Mouse (Mus musculus) forebrain, embryonic 14.5 days (tissue): ENCODE results near the gene Fbxw8. TPM values are rescaled to one million over a fixed set of nuclear protein-coding genes. Genes with fewer than 3 reads are reported as not detected.

Experiments
- ATAC-seq: fragments of 200-750 bp; cut with Nextera tagmentation; 2 replicates; pipeline ENCODE4 v1.8.0; 2017; ENCODE audit warnings: mild to moderate bottlenecking, moderate library complexity
- DNase-seq: peaks from one replicate; pipeline ENCODE4 v3.0.0-alpha.2; 2015; ENCODE audit warnings: low spot score
- H3K27ac ChIP-seq: fragments of 300-500 bp; sonication (generic); 2 replicates; pipeline ENCODE4 v1.5.1; 2014; ENCODE audit warnings: low read depth, mild to moderate bottlenecking, control low read depth, low read length, moderate library complexity
- H3K27me3 ChIP-seq: fragments of 300-500 bp; sonication (generic); replicated peaks from 2 replicates; pipeline ENCODE4 v1.6.1; 2014; ENCODE audit warnings: low read length, control low read depth, mixed read lengths; ENCODE audit not compliant: control insufficient read depth, insufficient read depth
- H3K36me3 ChIP-seq: fragments of 300-500 bp; sonication (generic); 2 replicates; pipeline ENCODE4 v1.6.1; 2014; ENCODE audit warnings: low read length, control low read depth; ENCODE audit not compliant: control insufficient read depth, insufficient read depth
- H3K4me1 ChIP-seq: fragments of 300-500 bp; sonication (generic); 2 replicates; pipeline ENCODE4 v1.6.1; 2014; ENCODE audit warnings: antibody characterized with exemption, low read length, control low read depth; ENCODE audit not compliant: control insufficient read depth, insufficient read depth
- H3K4me2 ChIP-seq: fragments of 300-500 bp; sonication (generic); 2 replicates; pipeline ENCODE4 v1.6.1; 2014; ENCODE audit warnings: mild to moderate bottlenecking, control low read depth, low read length
- H3K4me3 ChIP-seq: fragments of 300-500 bp; sonication (generic); 2 replicates; pipeline ENCODE4 v1.5.1; 2014; ENCODE audit warnings: low read depth, low read length, control low read depth
- H3K9ac ChIP-seq: fragments of 300-500 bp; sonication (generic); 2 replicates; pipeline ENCODE4 v1.6.1; 2014; ENCODE audit warnings: mild to moderate bottlenecking, low read length, control low read depth, moderate library complexity
- H3K9me3 ChIP-seq: fragments of 300-500 bp; sonication (generic); replicated peaks from 2 replicates; pipeline ENCODE4 v1.6.1; 2016; ENCODE audit warnings: low read length, control low read depth, mixed read lengths; ENCODE audit not compliant: control insufficient read depth
- WGBS: fragments of 180-500 bp; shearing (Covaris S2); extraction: QIAGEN DNeasy Blood & Tissue Kit; methylation state at CpG from one replicate; pipeline ENCODE4 v1.1.7; 2014; 5-methylcytosine and 5-hydroxymethylcytosine counted together
- polyA plus RNA-seq: library from polyadenylated mRNA; unstranded; fragments of >200 nt; fragmentation: Nextera tagmentation; extraction: Ambion mirVana; gene quantifications from 2 replicates; pipeline ENCODE4 v1.2.1, GENCODE M21; 2014

Gene Fbxw8
- polyA plus RNA-seq, 1 experiment from 2014 or later: 19.5 TPM

DNA sequence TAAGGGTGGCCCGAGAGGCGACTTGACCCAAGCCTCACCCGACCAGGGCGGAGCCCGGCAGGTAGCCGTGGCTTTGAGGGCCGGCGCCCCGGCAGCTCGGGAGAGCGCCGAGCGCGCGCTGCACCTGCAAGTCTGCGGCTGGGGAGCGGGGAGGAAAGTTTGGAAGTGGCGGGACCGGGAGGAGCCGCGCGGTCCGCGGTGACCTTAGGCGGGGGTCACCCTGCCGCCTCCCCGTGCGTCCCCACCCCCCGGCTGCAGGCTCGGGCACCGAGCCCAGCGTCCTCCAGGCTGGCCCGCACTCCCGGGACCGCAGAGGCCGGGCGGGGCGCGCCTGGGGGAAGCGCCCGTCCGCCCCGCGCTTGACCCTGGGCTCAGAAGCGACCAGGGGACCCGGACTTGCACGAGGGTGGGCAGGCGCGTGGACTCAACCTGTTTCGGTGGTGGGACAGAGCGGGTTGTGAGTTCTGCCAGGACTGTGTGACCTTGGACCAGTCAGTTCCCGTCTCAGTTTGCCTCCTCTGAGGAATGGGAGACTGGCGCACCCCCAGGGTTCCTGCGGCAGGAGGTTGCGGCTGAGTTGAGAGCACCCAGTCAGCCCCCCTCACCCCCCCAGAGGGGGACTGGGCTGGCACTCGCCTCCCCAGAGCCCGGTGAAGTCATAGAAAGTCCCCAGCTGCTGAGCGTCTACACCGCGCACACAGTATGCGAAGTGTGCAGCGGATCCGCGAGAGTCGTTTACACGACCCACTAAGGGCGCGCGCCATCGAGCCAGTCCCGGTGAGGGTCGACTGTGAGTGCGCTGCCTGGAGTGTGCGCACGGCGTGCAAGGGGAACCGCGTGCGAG is 126.9 kb downstream of the Fbxw8 start:
- DNase-seq: no peak
- Histone ChIP-seq H3K4me1 (peaks cover 22% of the 10 kb centered on the region), H3K4me2 (peak overlapping the region; percentile 99), H3K27me3 (peaks cover 48% of the 10 kb centered on the region), H3K9me3 (no peaks in the 10 kb centered on the region), H3K4me3 (peak overlapping the region; percentile 59), H3K9ac (peak overlapping the region; percentile 62), H3K36me3 (no peaks in the 10 kb centered on the region), H3K27ac (no peak overlapping the region)
- ATAC-seq: peak; percentile 11; the same call in 1 of the 2 replicates
- WGBS: 1% methylated on average over 72 of the region's 79 CpGs

- peaks cover 48% of the 10 kb centered on the region for H3K27me3 ChIP-seq
- H3K36me3 ChIP-seq: no peaks in the 10 kb centered on the region
- H3K4me1 ChIP-seq: peaks cover 22% of the 10 kb centered on the region
- H3K4me3 ChIP-seq: peak within 1 kb of the TSS; percentile 59
- DNase-seq (no peak), ATAC-seq (peak; percentile 29; the same call in 1 of the 2 replicates)
- H3K4me2 ChIP-seq: peak within 1 kb of the TSS; percentile 99
- peak within 1 kb of the TSS; percentile 48; the same call in 1 of the 2 replicates for H3K27ac ChIP-seq
- peak within 1 kb of the TSS; percentile 62 for H3K9ac ChIP-seq
- under 1% methylated on average over 45 of the region's 63 CpGs for WGBS
- H3K9me3 ChIP-seq: no peaks in the 10 kb centered on the region
Observed at GRCm38 (mm10) chr5:118027698-118028190, 127.5 kb downstream of the Fbxw8 start, which contains the start of gene Tesc. Tesc (plus strand) TSS chr5:118027743.

GRCm38 (mm10) chr5:118027101-118027697 is 128.1 kb downstream of the Fbxw8 start:
- 0 out of 2 replicates have a peak, but pooled peaks have one; percentile 21 for ATAC-seq
- Histone ChIP-seq H3K9me3 (no peaks in the 10 kb centered on the region), H3K4me1 (peaks cover 22% of the 10 kb centered on the region), H3K27me3 (peaks cover 48% of the 10 kb centered on the region), H3K4me2 (peak overlapping the region; percentile 99), H3K4me3 (peak overlapping the region; percentile 59), H3K27ac (no peak overlapping the region), H3K9ac (peak overlapping the region; percentile 62), H3K36me3 (no peaks in the 10 kb centered on the region)
- DNase-seq: no peak
- 1% methylated on average over 34 of the region's 39 CpGs for WGBS

- Histone ChIP-seq H3K36me3 (no peaks in the 10 kb centered on the region), H3K9me3 (no peaks in the 10 kb centered on the region), H3K4me1 (peaks cover 22% of the 10 kb centered on the region), H3K27me3 (peaks cover 48% of the 10 kb centered on the region), H3K9ac (no peak overlapping the region), H3K27ac (no peak overlapping the region), H3K4me3 (no peak overlapping the region), H3K4me2 (no peak overlapping the region)
- ATAC-seq: no peak
- DNase-seq: no peak
- WGBS: under 1% methylated on average over 13 of the region's 13 CpGs
Observed at GRCm38 (mm10) chr5:118026343-118026742, 128.9 kb downstream of the Fbxw8 start.

GRCm38 (mm10) chr5:118025880-118026279 is 129.4 kb downstream of the Fbxw8 start:
- Histone ChIP-seq H3K27ac (no peak overlapping the region), H3K36me3 (no peaks in the 10 kb centered on the region), H3K4me3 (no peak overlapping the region), H3K4me1 (peaks cover 22% of the 10 kb centered on the region), H3K9me3 (no peaks in the 10 kb centered on the region), H3K9ac (no peak overlapping the region), H3K4me2 (no peak overlapping the region), H3K27me3 (peaks cover 48% of the 10 kb centered on the region)
- ATAC-seq (no peak), DNase-seq (no peak)
- WGBS: 3% methylated on average over 12 of the region's 12 CpGs

DNA sequence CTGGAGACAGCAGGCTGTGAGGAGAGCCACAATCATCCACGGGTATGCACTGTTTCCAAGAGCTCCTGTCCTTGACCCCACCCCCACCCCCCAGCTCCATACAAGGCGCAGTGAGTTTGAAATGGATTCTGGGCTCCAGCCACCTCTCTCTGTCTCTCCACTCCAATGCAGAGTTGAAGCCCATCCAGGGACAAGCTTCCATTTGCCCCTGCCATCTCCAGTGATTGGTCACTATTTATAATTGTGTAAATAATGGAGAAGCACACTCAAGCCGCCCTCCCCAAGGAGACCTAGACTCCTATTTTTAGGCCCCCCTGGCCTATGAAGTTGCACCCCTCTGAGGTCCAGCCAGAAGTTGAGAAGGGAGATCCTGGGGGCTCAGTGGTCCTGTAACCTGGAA is 132.2 kb downstream of the Fbxw8 start:
- WGBS: 79% methylated on average over 3 of the region's 3 CpGs
- peaks cover 28% of the 10 kb centered on the region for H3K27me3 ChIP-seq
- H3K36me3 ChIP-seq: no peaks in the 10 kb centered on the region
- no peaks in the 10 kb centered on the region for H3K9me3 ChIP-seq
- ATAC-seq: no peak
- no peak overlapping the region for H3K9ac ChIP-seq
- DNase-seq: no peak
- H3K4me3 ChIP-seq: no peak overlapping the region
- peaks cover 15% of the 10 kb centered on the region for H3K4me1 ChIP-seq
- no peak overlapping the region for H3K27ac ChIP-seq
- H3K4me2 ChIP-seq: no peak overlapping the region

- H3K27me3 ChIP-seq: no peaks in the 10 kb centered on the region
- WGBS: 66% methylated on average over 11 of the region's 11 CpGs
- H3K27ac ChIP-seq: no peak overlapping the region
- no peak overlapping the region for H3K4me2 ChIP-seq
- H3K9me3 ChIP-seq: no peaks in the 10 kb centered on the region
- DNase-seq: no peak
- ATAC-seq: no peak
- no peak overlapping the region for H3K4me3 ChIP-seq
- 0 out of 2 replicates have a peak, but pooled peaks cover 4% of the 10 kb centered on the region for H3K4me1 ChIP-seq
- H3K9ac ChIP-seq: no peak overlapping the region
- no peaks in the 10 kb centered on the region for H3K36me3 ChIP-seq
Observed at GRCm38 (mm10) chr5:118019905-118020304, 135.4 kb downstream of the Fbxw8 start.

DNA sequence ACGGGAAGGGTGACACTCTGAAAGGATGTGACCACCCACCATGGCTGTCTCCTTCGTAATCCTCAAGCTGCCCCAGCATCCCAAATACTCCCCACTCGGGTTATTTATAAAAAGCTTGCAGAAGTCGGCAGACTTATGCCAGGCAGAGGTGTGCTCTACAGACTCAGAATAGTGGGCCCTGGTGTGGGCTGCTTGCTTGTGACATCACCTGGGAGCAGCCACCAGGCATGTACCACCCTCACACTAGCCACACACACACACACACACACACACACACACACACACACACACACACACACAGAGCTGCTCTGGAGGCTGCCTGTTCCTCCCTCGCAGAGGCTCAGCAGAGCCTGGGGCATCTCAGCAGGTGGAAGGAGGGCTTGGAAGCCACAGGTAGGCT is 137.7 kb downstream of the Fbxw8 start:
- 51% methylated on average over 5 of the region's 5 CpGs for WGBS

More for the DNA sequence above, 137.7 kb downstream of the Fbxw8 start:
- Histone ChIP-seq H3K4me1 (0 out of 2 replicates have a peak, but pooled peaks cover 4% of the 10 kb centered on the region), H3K4me3 (no peak overlapping the region), H3K27me3 (no peaks in the 10 kb centered on the region), H3K4me2 (no peak overlapping the region), H3K9me3 (no peaks in the 10 kb centered on the region), H3K27ac (no peak overlapping the region), H3K36me3 (no peaks in the 10 kb centered on the region), H3K9ac (no peak overlapping the region)
- no peak for ATAC-seq
- DNase-seq: no peak
